Mouse (Mus musculus): ENCODE data around the gene Ascc1. TPM values are rescaled to one million over a fixed set of nuclear protein-coding genes. Genes with fewer than 3 reads are reported as not detected.
A peak's percentile ranks its signal among the peaks of the same experiment; 100 is the strongest.
"Not testable (repeated sequence)": the region's sequence is repeated elsewhere in the genome, so short reads cannot be mapped to it uniquely, and the experiment has no call there.

Ascc1 gene
- polyA plus RNA-seq, 1 experiment from 2014 or later = 41.3 TPM

- ATAC-seq (ENCODE audit: insufficient number of reproducible peaks, low FRiP score, low TSS enrichment, low read depth) = no peak
- 87% methylated on average over 9 of the region's 9 CpGs for WGBS
These were observed 125.7 kb downstream of the Ascc1 start for GRCm38 (mm10) chr10:60128287-60128686.

GRCm38 (mm10) chr10:60130504-60130903 is 127.9 kb downstream of the Ascc1 start:
- 83% methylated on average over 4 of the region's 4 CpGs for WGBS
- Histone ChIP-seq H3K27ac (no peak overlapping the region), H3K9ac (no peak overlapping the region), H3K36me3 (peaks cover 7% of the 10 kb centered on the region; the same call in 1 of the 2 replicates), H3K27me3 (no peaks in the 10 kb centered on the region), H3K9me3 (no peaks in the 10 kb centered on the region), H3K4me2 (no peak overlapping the region), H3K4me1 (peaks cover 14% of the 10 kb centered on the region), H3K4me3 (no peak overlapping the region)
- no peak for ATAC-seq (ENCODE audit: insufficient number of reproducible peaks, low FRiP score, low TSS enrichment, low read depth)

More at GRCm38 (mm10) chr10:60128287-60128686, 125.7 kb downstream of the Ascc1 start:
- Histone ChIP-seq H3K27me3 (no peaks in the 10 kb centered on the region), H3K9ac (no peak overlapping the region), H3K9me3 (no peaks in the 10 kb centered on the region), H3K27ac (no peak overlapping the region), H3K4me1 (peaks cover 3% of the 10 kb centered on the region; the same call in 1 of the 2 replicates), H3K36me3 (peaks cover 7% of the 10 kb centered on the region; the same call in 1 of the 2 replicates), H3K4me2 (no peak overlapping the region), H3K4me3 (no peak overlapping the region)

GRCm38 (mm10) chr10:60133501-60133900 is 130.9 kb downstream of the Ascc1 start:
- Histone ChIP-seq H3K4me2 (0 out of 2 replicates have a peak overlapping the region, but pooled peaks have one; percentile 1), H3K4me1 (peaks cover 14% of the 10 kb centered on the region), H3K9ac (no peak overlapping the region), H3K9me3 (no peaks in the 10 kb centered on the region), H3K4me3 (no peak overlapping the region), H3K27me3 (no peaks in the 10 kb centered on the region), H3K36me3 (peaks cover 7% of the 10 kb centered on the region; the same call in 1 of the 2 replicates), H3K27ac (no peak overlapping the region)
- 24% methylated on average over 6 of the region's 6 CpGs for WGBS
- no peak for ATAC-seq (ENCODE audit: insufficient number of reproducible peaks, low FRiP score, low TSS enrichment, low read depth)

- 41% methylated on average over 9 of the region's 9 CpGs for WGBS
- no peaks in the 10 kb centered on the region for H3K27me3 ChIP-seq
- H3K36me3 ChIP-seq = peaks cover 7% of the 10 kb centered on the region; the same call in 1 of the 2 replicates
- H3K4me2 ChIP-seq = no peak overlapping the region
- H3K27ac ChIP-seq = no peak overlapping the region
- no peak for ATAC-seq (ENCODE audit: insufficient number of reproducible peaks, low FRiP score, low TSS enrichment, low read depth)
- peaks cover 14% of the 10 kb centered on the region for H3K4me1 ChIP-seq
- H3K9me3 ChIP-seq = no peaks in the 10 kb centered on the region
- H3K9ac ChIP-seq = no peak overlapping the region
- H3K4me3 ChIP-seq = no peak overlapping the region
These were observed 131.6 kb downstream of the Ascc1 start for GRCm38 (mm10) chr10:60134201-60134600.

- not testable (repeated sequence) for H3K9ac ChIP-seq; H3K27ac ChIP-seq; ATAC-seq (ENCODE audit: insufficient number of reproducible peaks, low FRiP score, low TSS enrichment, low read depth); H3K4me3 ChIP-seq; H3K27me3 ChIP-seq; H3K36me3 ChIP-seq; H3K4me2 ChIP-seq; H3K9me3 ChIP-seq
- peaks cover 14% of the 10 kb centered on the region for H3K4me1 ChIP-seq
- 46% methylated on average over 1 of the region's 1 CpGs for WGBS
These were observed 133.4 kb downstream of the Ascc1 start for GRCm38 (mm10) chr10:60136010-60136409.

- 80% methylated on average over 7 of the region's 7 CpGs for whole genome bisulfite sequencing
- Histone ChIP-seq H3K27me3 (no peaks in the 10 kb centered on the region), H3K36me3 (no peaks in the 10 kb centered on the region), H3K27ac (no peak overlapping the region), H3K9ac (no peak overlapping the region), H3K4me2 (no peak overlapping the region), H3K9me3 (no peaks in the 10 kb centered on the region), H3K4me1 (peaks cover 14% of the 10 kb centered on the region), H3K4me3 (no peak overlapping the region)
- no peak for ATAC-seq (ENCODE audit: insufficient number of reproducible peaks, low FRiP score, low TSS enrichment, low read depth)
These were observed 134.3 kb downstream of the Ascc1 start for GRCm38 (mm10) chr10:60136935-60137334.

- ATAC-seq (ENCODE audit: insufficient number of reproducible peaks, low FRiP score, low TSS enrichment, low read depth) = no peak
- WGBS = 80% methylated on average over 5 of the region's 5 CpGs
- H3K4me2 ChIP-seq = no peak overlapping the region
These were observed 136.1 kb downstream of the Ascc1 start for GRCm38 (mm10) chr10:60138680-60139079.

GRCm38 (mm10) chr10:60140751-60141150 is 138.1 kb downstream of the Ascc1 start:
- no peak overlapping the region for H3K4me3 ChIP-seq
- ATAC-seq (ENCODE audit: insufficient number of reproducible peaks, low FRiP score, low TSS enrichment, low read depth) = no peak
- no peaks in the 10 kb centered on the region for H3K9me3 ChIP-seq
- H3K27me3 ChIP-seq = no peaks in the 10 kb centered on the region
- no peak overlapping the region for H3K27ac ChIP-seq
- WGBS = 71% methylated on average over 4 of the region's 4 CpGs
- no peak overlapping the region for H3K4me2 ChIP-seq
- H3K4me1 ChIP-seq = peaks cover 6% of the 10 kb centered on the region; the same call in 1 of the 2 replicates
- no peaks in the 10 kb centered on the region for H3K36me3 ChIP-seq
- H3K9ac ChIP-seq = no peak overlapping the region

More at GRCm38 (mm10) chr10:60138680-60139079, 136.1 kb downstream of the Ascc1 start:
- Histone ChIP-seq H3K9me3 (no peaks in the 10 kb centered on the region), H3K27ac (no peak overlapping the region), H3K27me3 (no peaks in the 10 kb centered on the region), H3K4me1 (peaks cover 13% of the 10 kb centered on the region), H3K4me3 (no peak overlapping the region), H3K36me3 (no peaks in the 10 kb centered on the region), H3K9ac (no peak overlapping the region)

- no peak overlapping the region for H3K4me3 ChIP-seq
- ATAC-seq (ENCODE audit: insufficient number of reproducible peaks, low FRiP score, low TSS enrichment, low read depth) = no peak
- 92% methylated on average over 3 of the region's 3 CpGs for WGBS
These were observed 139.1 kb downstream of the Ascc1 start for GRCm38 (mm10) chr10:60141656-60142160.

GRCm38 (mm10) chr10:60147510-60148047 is 145.0 kb downstream of the Ascc1 start:
- not testable (repeated sequence) for ATAC-seq (ENCODE audit: insufficient number of reproducible peaks, low FRiP score, low TSS enrichment, low read depth); H3K36me3 ChIP-seq; H3K4me3 ChIP-seq; H3K27me3 ChIP-seq; H3K9me3 ChIP-seq; H3K4me2 ChIP-seq; H3K27ac ChIP-seq; H3K9ac ChIP-seq
- H3K4me1 ChIP-seq = peaks cover 13% of the 10 kb centered on the region; the same call in 1 of the 2 replicates
- 61% methylated on average over 10 of the region's 10 CpGs for WGBS

More at GRCm38 (mm10) chr10:60141656-60142160, 139.1 kb downstream of the Ascc1 start:
- H3K4me1 ChIP-seq = peaks cover 6% of the 10 kb centered on the region; the same call in 1 of the 2 replicates
- no peaks in the 10 kb centered on the region for H3K36me3 ChIP-seq
- H3K9ac ChIP-seq = no peak overlapping the region
- no peak overlapping the region for H3K4me2 ChIP-seq
- H3K9me3 ChIP-seq = no peaks in the 10 kb centered on the region
- H3K27ac ChIP-seq = no peak overlapping the region
- no peaks in the 10 kb centered on the region for H3K27me3 ChIP-seq

- Histone ChIP-seq H3K27ac (no peak overlapping the region), H3K27me3 (0 out of 2 replicates have a peak, but pooled peaks cover 4% of the 10 kb centered on the region), H3K9ac (no peak overlapping the region), H3K4me2 (no peak overlapping the region), H3K4me1 (peaks cover 8% of the 10 kb centered on the region; the same call in 1 of the 2 replicates), H3K9me3 (no peaks in the 10 kb centered on the region), H3K36me3 (no peaks in the 10 kb centered on the region), H3K4me3 (no peak overlapping the region)
- WGBS = 3% methylated on average over 5 of the region's 5 CpGs
- ATAC-seq (ENCODE audit: insufficient number of reproducible peaks, low FRiP score, low TSS enrichment, low read depth) = no peak
These were observed 145.5 kb downstream of the Ascc1 start for GRCm38 (mm10) chr10:60148087-60148486.

Data from limb, embryonic 15.5 days (tissue).